In genomic region chr1:185364183-185364540, GRCm38 (mm10) we compare ENCODE assay signal across 8 mouse cellular contexts. TPM values are rescaled to one million over a fixed set of nuclear protein-coding genes. Genes with fewer than 3 reads are reported as not detected.
DNase-seq lines count a peak whose midpoint lies in the region; ATAC-seq and TF ChIP-seq lines count a peak whose summit lies in the region.

No protein-coding gene starts in this region.

- ATAC-seq in heart, embryonic 11.5 days (replicated peaks; ENCODE audit: insufficient number of reproducible peaks, low FRiP score, low TSS enrichment), result no peak
- ATAC-seq in hindbrain, embryonic 12.5 days (ENCODE audit: low FRiP score), result no peak
- no peak for ATAC-seq in midbrain, embryonic 12.5 days (ENCODE audit: low FRiP score, low read depth)
- ATAC-seq in monocyte, adult 5-6 weeks (replicated peaks; ENCODE audit: insufficient number of reproducible peaks, low FRiP score, low TSS enrichment, poor library complexity, severe bottlenecking), result no peak
- ATAC-seq in granulocyte monocyte progenitor cell, adult 5-6 weeks (replicated peaks; ENCODE audit: poor library complexity, severe bottlenecking), result no peak

- no peaks in the 10 kb centered on the region for H3K36me3 ChIP-seq in heart, embryonic 11.5 days (ENCODE audit: control insufficient read depth, insufficient read depth, low read length)
- 0 out of 2 replicates have a peak, but pooled peaks cover 3% of the 10 kb centered on the region for H3K36me3 ChIP-seq in hindbrain, embryonic 12.5 days
- H3K36me3 ChIP-seq in midbrain, embryonic 12.5 days, result 0 out of 2 replicates have a peak, but pooled peaks cover 8% of the 10 kb centered on the region

- H3K9me3 ChIP-seq in heart, embryonic 11.5 days (replicated peaks; ENCODE audit: control insufficient read depth, low read length), result no peaks in the 10 kb centered on the region
- no peaks in the 10 kb centered on the region for H3K9me3 ChIP-seq in hindbrain, embryonic 12.5 days (replicated peaks)
- no peaks in the 10 kb centered on the region for H3K9me3 ChIP-seq in midbrain, embryonic 12.5 days

- no peaks in the 10 kb centered on the region for H3K27me3 ChIP-seq in heart, embryonic 11.5 days (ENCODE audit: control insufficient read depth, insufficient read depth, low read length)
- no peaks in the 10 kb centered on the region for H3K27me3 ChIP-seq in hindbrain, embryonic 12.5 days
- no peaks in the 10 kb centered on the region for H3K27me3 ChIP-seq in midbrain, embryonic 12.5 days

- H3K27ac ChIP-seq in heart, embryonic 11.5 days (ENCODE audit: low read depth, low read length), result peak overlapping the region; percentile 93; the same call in 1 of the 2 replicates
- no peak overlapping the region for H3K27ac ChIP-seq in bone marrow macrophage, adult 2 months (ENCODE audit: insufficient read depth, low read depth, low read length)
- H3K27ac ChIP-seq in hindbrain, embryonic 12.5 days, result no peak overlapping the region
- H3K27ac ChIP-seq in midbrain, embryonic 12.5 days (replicated peaks), result no peak overlapping the region

- WGBS in heart, embryonic 11.5 days (ENCODE audit: insufficient replicate concordance), result 37% methylated on average over 6 of the region's 6 CpGs
- WGBS in hindbrain, embryonic 12.5 days, result 40% methylated on average over 6 of the region's 6 CpGs
- WGBS in midbrain, embryonic 12.5 days, result 48% methylated on average over 6 of the region's 6 CpGs

- no peak for TF ChIP-seq POLR2A in bone marrow macrophage, adult 2 months (IDR thresholded peaks at IDR 0.05; ENCODE audit: borderline replicate concordance, low read depth, low read length)

- H3K9ac ChIP-seq in heart, embryonic 11.5 days (ENCODE audit: low read depth, low read length), result peak overlapping the region; percentile 96
- peak overlapping the region; percentile 92; the same call in 1 of the 2 replicates for H3K9ac ChIP-seq in hindbrain, embryonic 12.5 days
- peak overlapping the region; percentile 70; the same call in 1 of the 2 replicates for H3K9ac ChIP-seq in midbrain, embryonic 12.5 days (replicated peaks)

- TF ChIP-seq CTCF in bone marrow macrophage, adult 2 months (IDR thresholded peaks at IDR 0.05; ENCODE audit: low read depth, low read length), result no peak

- peaks cover 13% of the 10 kb centered on the region for H3K4me1 ChIP-seq in heart, embryonic 11.5 days (ENCODE audit: control insufficient read depth, insufficient read depth, low read length)
- peaks cover 20% of the 10 kb centered on the region for H3K4me1 ChIP-seq in bone marrow macrophage, adult 2 months (ENCODE audit: control insufficient read depth, insufficient read depth, low read length)
- H3K4me1 ChIP-seq in hindbrain, embryonic 12.5 days, result peaks cover 21% of the 10 kb centered on the region
- H3K4me1 ChIP-seq in midbrain, embryonic 12.5 days, result peaks cover 22% of the 10 kb centered on the region

- no peak for DNase-seq in heart, adult 9 months (ENCODE audit: low spot score in 2 of 2)
- DNase-seq in urinary bladder, adult 18-20 months (ENCODE audit: low spot score in 2 of 2), result no peak

- H3K4me3 ChIP-seq in heart, embryonic 11.5 days (ENCODE audit: low read depth, low read length), result peak overlapping the region; percentile 98
- H3K4me3 ChIP-seq in bone marrow macrophage, adult 2 months (ENCODE audit: insufficient read depth, low read length), result peak overlapping the region; percentile 100
- H3K4me3 ChIP-seq in hindbrain, embryonic 12.5 days, result peak overlapping the region; percentile 100
- peak overlapping the region; percentile 97 for H3K4me3 ChIP-seq in midbrain, embryonic 12.5 days

- H3K4me2 ChIP-seq in heart, embryonic 11.5 days, result peak overlapping the region; percentile 81
- peak overlapping the region; percentile 77 for H3K4me2 ChIP-seq in hindbrain, embryonic 12.5 days (replicated peaks)
- H3K4me2 ChIP-seq in midbrain, embryonic 12.5 days (replicated peaks), result peak overlapping the region; percentile 68

RNA-seq across cellular contexts. Expression of gene Eprs, which starts 1.3 kb away (rescaled TPM):
- polyA plus RNA-seq in heart, embryonic 11.5 days (2014; fragmentation: Nextera tagmentation; extraction: Ambion mirVana), result 111 and 122 TPM in 2 replicates
- 31.6 and 32.1 TPM in 2 replicates for polyA plus RNA-seq in bone marrow macrophage, adult 2 months (2012; ENCODE audit: insufficient read depth, insufficient read length, missing spikeins)
- 136 and 148 TPM in 2 replicates for polyA plus RNA-seq in hindbrain, embryonic 12.5 days (2016; fragmentation: Nextera tagmentation; extraction: Ambion mirVana)
- polyA plus RNA-seq in midbrain, embryonic 12.5 days (2016; fragmentation: Nextera tagmentation; extraction: Ambion mirVana), result 130 and 136 TPM in 2 replicates
- 85.2 to 137 TPM (median 93.8 TPM) in 3 replicates for total RNA-seq in monocyte, adult 5-6 weeks (2017)
- 87.1 and 119 TPM in 2 replicates for total RNA-seq in granulocyte monocyte progenitor cell, adult 5-6 weeks (2014; fragmentation: Nextera tagmentation)
- 248 and 270 TPM in 2 replicates for total RNA-seq in granulocyte monocyte progenitor cell, adult 5-6 weeks (2017)

RNA-seq across cellular contexts. Expression of gene Bpnt1, which starts 32.2 kb away (rescaled TPM):
- 27.0 and 27.5 TPM in 2 replicates for polyA plus RNA-seq in heart, embryonic 11.5 days (2014; fragmentation: Nextera tagmentation; extraction: Ambion mirVana)
- polyA plus RNA-seq in bone marrow macrophage, adult 2 months (2012; ENCODE audit: insufficient read depth, insufficient read length, missing spikeins), result 16.8 and 21.7 TPM in 2 replicates
- polyA plus RNA-seq in hindbrain, embryonic 12.5 days (2016; fragmentation: Nextera tagmentation; extraction: Ambion mirVana), result 32.5 and 34.2 TPM in 2 replicates
- polyA plus RNA-seq in midbrain, embryonic 12.5 days (2016; fragmentation: Nextera tagmentation; extraction: Ambion mirVana), result 29.7 and 34.4 TPM in 2 replicates
- total RNA-seq in monocyte, adult 5-6 weeks (2017), result 23.3 to 39.3 TPM (median 31.6 TPM) in 3 replicates
- total RNA-seq in granulocyte monocyte progenitor cell, adult 5-6 weeks (2014; fragmentation: Nextera tagmentation), result 14.1 and 17.6 TPM in 2 replicates
- 18.6 and 28.0 TPM in 2 replicates for total RNA-seq in granulocyte monocyte progenitor cell, adult 5-6 weeks (2017)

RNA-seq across cellular contexts. Expression of gene Iars2, which starts 35.0 kb away (rescaled TPM):
- polyA plus RNA-seq in heart, embryonic 11.5 days (2014; fragmentation: Nextera tagmentation; extraction: Ambion mirVana), result 34.9 and 44.0 TPM in 2 replicates
- polyA plus RNA-seq in bone marrow macrophage, adult 2 months (2012; ENCODE audit: insufficient read depth, insufficient read length, missing spikeins), result 16.2 and 17.1 TPM in 2 replicates
- polyA plus RNA-seq in hindbrain, embryonic 12.5 days (2016; fragmentation: Nextera tagmentation; extraction: Ambion mirVana), result 24.7 and 25.0 TPM in 2 replicates
- polyA plus RNA-seq in midbrain, embryonic 12.5 days (2016; fragmentation: Nextera tagmentation; extraction: Ambion mirVana), result 23.9 and 25.7 TPM in 2 replicates
- total RNA-seq in monocyte, adult 5-6 weeks (2017), result 24.3 to 38.5 TPM (median 29.8 TPM) in 3 replicates
- total RNA-seq in granulocyte monocyte progenitor cell, adult 5-6 weeks (2014; fragmentation: Nextera tagmentation), result 38.3 and 44.6 TPM in 2 replicates
- 38.3 and 48.4 TPM in 2 replicates for total RNA-seq in granulocyte monocyte progenitor cell, adult 5-6 weeks (2017)
